Mouse (Mus musculus): ENCODE data around the gene 1700030K09Rik. TPM values are rescaled to one million over a fixed set of nuclear protein-coding genes. Genes with fewer than 3 reads are reported as not detected.

The 1700030K09Rik gene
- total RNA-seq (2023), result 3.5 TPM

GRCm38 (mm10) chr8:72443338-72443993, at the start of gene 1700030K09Rik, which contains the start of gene Calr3:
1700030K09Rik (plus strand) TSS chr8:72443880.
Calr3 (minus strand) TSS chr8:72443870.

GRCm38 (mm10) chr8:72421362-72422335, 22.0 kb upstream of the 1700030K09Rik start, which contains the start of gene Eps15l1:
Eps15l1 (minus strand) TSS chr8:72421460.

GRCm38 (mm10) chr8:72474826-72475546, 31.3 kb downstream of the 1700030K09Rik start, which contains the start of gene Cherp:
Cherp (minus strand) TSS chr8:72475226.

GRCm38 (mm10) chr8:72491680-72492621, 48.3 kb downstream of the 1700030K09Rik start, which contains the start of gene Slc35e1:
Slc35e1 (minus strand) TSS chr8:72492614.

Other genes starting within 250 kb of the 1700030K09Rik start
- gene Cib3, start 231.0 kb upstream of the 1700030K09Rik start, total RNA-seq (2023), result 1.2 TPM
- not detected for gene Gm11034, start 230.2 kb upstream of the 1700030K09Rik start, total RNA-seq (2023)
- gene Fam32a, start 224.2 kb upstream of the 1700030K09Rik start, total RNA-seq (2023), result 61.6 TPM
- gene Ap1m1, start 203.9 kb upstream of the 1700030K09Rik start, total RNA-seq (2023), result 114 TPM
- 8.9 TPM for gene Gm10282, start 138.6 kb upstream of the 1700030K09Rik start, total RNA-seq (2023)
- gene Klf2, start 124.8 kb upstream of the 1700030K09Rik start, total RNA-seq (2023), result 1,951 TPM
- gene Eps15l1, start 22.4 kb upstream of the 1700030K09Rik start, total RNA-seq (2023), result 100 TPM
- gene Calr3, start within 50 bp of the 1700030K09Rik start, total RNA-seq (2023), result not detected
- 90.7 TPM for gene Cherp, start 31.3 kb downstream of the 1700030K09Rik start, total RNA-seq (2023)
- gene Slc35e1, start 48.7 kb downstream of the 1700030K09Rik start, total RNA-seq (2023), result 61.8 TPM
- 19.0 TPM for gene Med26, start 104.4 kb downstream of the 1700030K09Rik start, total RNA-seq (2023)
- gene Smim7, start 127.2 kb downstream of the 1700030K09Rik start, total RNA-seq (2023), result 131 TPM
- 2.2 TPM for gene Tmem38a, start 128.2 kb downstream of the 1700030K09Rik start, total RNA-seq (2023)
- not detected for gene Nwd1, start 202.8 kb downstream of the 1700030K09Rik start, total RNA-seq (2023)